Mouse (Mus musculus): ENCODE results near the gene Gbf1.

GRCm38 (mm10) chr19:46224882-46225281, 72.6 kb downstream of the Gbf1 start:
- TF ChIP-seq CTCF (IDR thresholded peaks at IDR 0.05; ENCODE audit: extremely low read depth, insufficient read length, insufficient replicate concordance, low read depth, low read length): no peak
- no peak for TF ChIP-seq POLR2A (IDR thresholded peaks at IDR 0.05; ENCODE audit: low read depth, low read length)
